Mouse (Mus musculus) liver, adult 2 months (tissue): ENCODE measurements around the gene Arg2.

Source experiments
- CTCF ChIP-seq: fragments of 200-500 bp; IDR thresholded peaks from 2 replicates; pipeline ENCODE4 v1.5.1; 2011; ENCODE audit warnings: low read depth, low read length, control low read depth
- POLR2A ChIP-seq: fragments of 200-500 bp; IDR thresholded peaks from 2 replicates; pipeline ENCODE4 v1.6.1; 2011; ENCODE audit warnings: low read length, control low read depth; ENCODE audit not compliant: insufficient read depth; ENCODE audit errors: extremely low read depth

DNA sequence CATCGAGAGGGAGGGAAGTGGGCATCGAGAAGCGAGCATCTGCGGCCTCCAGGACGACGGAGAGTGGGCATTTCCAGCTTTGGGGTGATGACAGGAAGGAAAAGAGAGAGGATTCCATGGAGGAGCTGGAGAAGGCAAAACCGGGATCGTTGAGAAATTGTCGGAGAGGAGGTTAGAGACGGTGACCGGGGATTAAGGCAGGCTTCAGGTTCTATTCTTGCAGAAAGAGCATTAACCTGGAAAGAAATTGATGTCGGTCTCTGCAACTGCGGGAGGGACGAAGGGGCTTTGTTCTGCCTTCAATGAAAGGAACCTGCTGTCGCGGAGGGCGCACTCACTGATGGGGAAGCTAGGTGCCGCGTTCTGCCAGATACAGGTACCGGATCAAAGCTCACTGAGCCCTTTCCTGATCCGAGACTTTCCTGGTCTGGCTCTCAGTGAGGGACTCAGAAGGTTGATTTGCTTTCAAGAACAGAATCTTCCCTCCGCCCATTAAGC lies 650 bp downstream of the Arg2 start:
- TF ChIP-seq CTCF (no peak), POLR2A (no peak)
